Mouse (Mus musculus) left cerebral cortex, postnatal 10 days (tissue): Measurements from ENCODE around the gene Gm2431. TPM values are rescaled to one million over a fixed set of nuclear protein-coding genes. Genes with fewer than 3 reads are reported as not detected.
"Not testable (repeated sequence)": the region's sequence is repeated elsewhere in the genome, so short reads cannot be mapped to it uniquely, and the experiment has no call there.

Experiments
- DNase-seq, 2 experiments: peaks; one replicate each; pipeline ENCODE4 v3.0.0; 2021 to 2022; ENCODE audit warnings: low spot score in 2 of 2, mixed read lengths in 1 of 2; ENCODE audit errors: extremely low spot score in 1 of 2
- intact Hi-C: fragments of 180-260 bp; cut with DNase I; formaldehyde crosslinking; loops from one replicate; pipeline ENCODE4 v1.15.1; 2025
- total RNA-seq, 2 experiments: library from RNA; stranded (reverse); gene quantifications; 2 replicates each; pipeline ENCODE4 v1.2.3; 2021

The Gm2431 gene
- total RNA-seq: not detected

DNA sequence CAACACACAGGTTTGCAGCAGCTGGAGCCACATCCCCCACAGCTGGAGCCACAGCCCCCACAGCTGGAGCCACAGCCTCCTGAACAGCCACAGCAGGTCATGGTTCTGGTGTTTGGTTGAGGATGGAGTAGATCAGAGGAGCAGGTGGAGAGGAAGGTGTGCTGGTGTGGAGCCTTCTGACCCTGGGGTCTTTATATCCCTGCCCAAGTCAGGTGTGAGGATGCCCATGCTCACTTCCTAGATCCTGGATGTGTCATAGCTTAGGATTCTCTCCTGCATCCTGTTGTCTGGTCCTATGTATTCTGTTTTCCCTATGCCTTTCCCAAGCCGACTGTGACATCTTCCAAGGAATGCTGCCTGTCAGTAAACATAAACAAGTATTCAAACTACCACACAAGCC is at the start of gene Gm2431:
Gene Gm2431 (minus strand): TSS at position 101 of the 400 bp plus-strand sequence.
- DNase-seq, intact Hi-C loops: not testable (repeated sequence)

- DNase-seq, intact Hi-C loops: not testable (repeated sequence)
Measured at GRCm38 (mm10) chr7:142303929-142304328, 45.8 kb upstream of the Gm2431 start.

DNA sequence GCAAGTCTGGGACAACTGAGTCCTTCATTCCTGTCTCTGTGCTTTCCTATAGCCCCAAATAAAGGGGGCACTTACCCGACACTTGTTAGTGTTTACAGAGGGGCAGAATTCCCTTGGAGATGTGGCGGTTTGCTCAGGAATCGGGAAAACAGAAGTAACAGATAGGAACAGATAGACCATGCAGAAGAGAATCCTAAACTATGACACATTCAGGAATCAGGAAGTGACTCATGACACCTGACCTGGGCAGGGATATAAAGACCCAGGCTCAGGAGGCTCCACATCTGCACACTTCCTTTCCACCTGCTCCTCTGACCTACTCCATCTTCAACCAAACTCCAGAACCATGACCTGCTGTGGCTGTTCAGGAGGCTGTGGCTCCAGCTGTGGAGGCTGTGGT is 45.1 kb upstream of the Gm2431 start, which contains the start of gene Krtap5-4:
Gene Krtap5-4 (plus strand): TSS at position 301 of the 400 bp plus-strand sequence.
- intact Hi-C loops: no loop called here
- DNase-seq: no peak

DNA sequence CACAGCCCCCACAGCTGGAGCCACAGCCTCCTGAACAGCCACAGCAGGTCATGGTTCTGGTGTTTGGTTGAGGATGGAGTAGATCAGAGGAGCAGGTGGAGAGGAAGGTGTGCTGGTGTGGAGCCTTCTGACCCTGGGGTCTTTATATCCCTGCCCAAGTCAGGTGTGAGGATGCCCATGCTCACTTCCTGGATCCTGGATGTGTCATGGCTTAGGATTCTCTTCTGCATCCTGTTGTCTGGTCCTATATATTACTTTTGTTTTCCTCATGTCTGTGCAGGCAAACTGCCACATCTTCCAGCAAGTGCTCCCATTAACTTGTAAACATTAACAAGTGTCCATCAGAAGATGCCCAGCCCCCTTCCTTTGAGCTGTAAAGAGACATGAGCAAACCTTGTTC is 38.9 kb upstream of the Gm2431 start, which contains the start of gene Krtap5-1:
Gene Krtap5-1 (minus strand): TSS at position 101 of the 400 bp plus-strand sequence.
- intact Hi-C loops, DNase-seq: not testable (repeated sequence)

DNA sequence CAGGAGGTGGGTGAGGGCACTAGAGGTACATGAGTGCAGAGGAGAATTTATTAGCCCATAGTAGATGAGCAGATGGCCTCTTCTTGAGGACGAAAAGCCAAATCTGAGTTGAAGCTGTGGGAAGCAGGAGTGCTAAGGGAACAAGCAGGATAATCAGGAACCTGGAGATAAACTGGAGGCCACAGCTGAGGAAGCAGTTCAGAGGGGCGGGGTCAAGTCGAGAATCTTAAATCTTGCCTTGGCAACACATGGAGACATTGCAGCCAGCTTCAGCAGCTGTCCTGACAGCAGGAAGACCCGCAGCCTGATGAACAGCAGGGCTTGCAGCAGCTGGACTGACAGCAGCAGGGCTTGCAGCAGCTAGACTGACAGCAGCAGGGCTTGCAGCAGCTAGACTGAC is 38.0 kb upstream of the Gm2431 start:
- DNase-seq, intact Hi-C loops: not testable (repeated sequence)

DNA sequence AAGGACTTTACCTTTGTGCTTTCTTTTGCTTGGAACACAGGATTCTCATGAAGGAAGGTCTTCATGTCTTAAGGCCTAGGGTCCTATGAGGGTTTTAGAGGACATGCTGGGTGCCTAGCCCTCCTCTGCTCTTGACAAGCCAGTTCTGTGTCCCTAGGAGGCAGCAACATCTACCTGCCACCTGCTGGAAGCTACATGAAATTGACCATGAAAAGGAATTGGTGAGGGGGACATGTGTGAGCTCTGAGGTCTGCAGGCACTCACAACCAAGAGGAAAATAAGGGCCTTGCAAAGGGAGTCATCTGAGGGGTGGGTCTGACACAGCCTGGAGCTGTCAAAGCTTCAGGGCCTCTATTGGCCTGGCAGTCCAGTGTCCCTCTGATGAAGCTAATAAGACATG is 37.3 kb upstream of the Gm2431 start:
- DNase-seq: no peak
- intact Hi-C loops: no loop called here

DNA sequence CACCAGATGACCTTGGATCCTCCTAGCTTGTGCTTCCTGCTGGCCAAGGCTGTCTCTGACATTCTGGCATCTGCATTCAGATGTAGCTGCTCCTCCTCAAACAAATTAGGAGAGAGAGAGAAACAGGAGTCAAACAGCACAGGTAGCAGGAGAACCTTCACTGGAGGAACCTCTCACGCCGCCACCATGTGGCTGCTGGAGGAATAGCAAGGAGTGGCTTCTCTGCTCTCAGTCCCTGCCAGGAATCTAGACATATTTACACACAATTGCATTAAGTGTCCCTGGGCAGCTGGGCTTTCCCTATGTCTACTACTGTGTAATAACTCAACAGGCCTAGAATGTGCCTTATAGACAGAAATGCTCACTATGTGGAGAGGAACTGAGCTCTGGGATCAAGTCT is 35.7 kb upstream of the Gm2431 start:
- DNase-seq: not testable (repeated sequence)
- intact Hi-C loops: loop anchor here (1.0 kb wide), 1 partner anchor 16 kb away; no protein-coding TSS in a partner anchor

DNA sequence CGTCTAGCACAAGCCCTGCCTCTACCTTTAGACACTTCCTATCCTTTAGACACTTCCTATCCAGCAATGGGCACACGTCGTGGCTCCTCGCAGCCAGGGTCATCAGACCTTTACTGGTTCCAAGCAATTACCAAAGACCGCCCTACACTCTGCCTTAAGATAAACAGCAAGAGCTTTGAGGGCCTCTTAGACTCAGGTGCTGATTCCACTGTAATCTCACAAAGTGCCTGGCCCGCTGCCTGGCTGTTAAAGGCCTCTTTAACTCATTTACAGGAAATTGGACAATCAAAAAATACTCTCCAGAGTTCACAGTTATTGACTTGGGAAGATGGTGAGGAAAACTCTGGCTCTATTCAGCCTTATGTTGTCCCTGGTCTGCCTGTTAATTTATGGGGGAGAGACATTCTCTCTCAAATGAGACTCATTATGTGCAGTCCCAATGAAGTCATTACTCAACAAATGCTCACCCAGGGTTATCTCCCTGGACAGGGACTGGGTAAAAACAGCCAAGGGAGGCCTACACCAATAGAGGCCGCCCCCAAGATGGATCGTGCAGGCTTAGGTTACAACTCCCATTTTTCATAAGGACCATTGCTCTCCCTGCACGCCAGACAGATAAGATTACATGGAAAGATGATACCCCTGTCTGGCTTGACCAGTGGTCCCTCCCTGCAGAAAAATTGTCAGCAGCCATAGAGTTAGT is 27.9 kb upstream of the Gm2431 start:
- DNase-seq, intact Hi-C loops: not testable (repeated sequence)

GRCm38 (mm10) chr7:142285130-142285835 is 27.1 kb upstream of the Gm2431 start:
- DNase-seq: peak; percentile 20 to 45
- intact Hi-C loops: no loop called here

DNA sequence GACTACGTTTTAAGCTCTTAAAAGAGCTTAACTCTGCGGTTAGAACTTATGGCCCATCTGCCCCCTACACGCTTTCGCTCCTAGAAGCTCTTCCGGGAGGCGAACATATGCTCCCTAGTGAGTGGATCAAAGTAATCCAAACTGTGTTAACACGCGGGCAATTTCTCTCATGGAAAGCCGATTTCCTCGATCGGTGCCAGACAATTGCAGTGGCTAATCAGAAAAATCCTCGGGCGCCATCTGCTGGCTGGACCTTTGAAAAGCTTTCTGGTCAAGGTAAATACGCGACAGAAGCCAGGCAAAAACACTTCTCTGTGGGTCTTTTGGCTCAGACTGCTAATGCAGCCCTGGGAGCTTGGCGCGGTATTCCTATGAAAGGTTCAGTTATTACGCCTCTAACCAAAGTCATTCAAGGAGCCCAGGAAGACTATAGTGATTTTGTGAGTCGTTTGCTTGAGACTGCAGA is 26.5 kb upstream of the Gm2431 start:
- intact Hi-C loops: no loop called here
- DNase-seq: peak; percentile 90 to 93

- intact Hi-C loops: no loop called here
Measured at GRCm38 (mm10) chr7:142284023-142284591, 26.0 kb upstream of the Gm2431 start.

DNA sequence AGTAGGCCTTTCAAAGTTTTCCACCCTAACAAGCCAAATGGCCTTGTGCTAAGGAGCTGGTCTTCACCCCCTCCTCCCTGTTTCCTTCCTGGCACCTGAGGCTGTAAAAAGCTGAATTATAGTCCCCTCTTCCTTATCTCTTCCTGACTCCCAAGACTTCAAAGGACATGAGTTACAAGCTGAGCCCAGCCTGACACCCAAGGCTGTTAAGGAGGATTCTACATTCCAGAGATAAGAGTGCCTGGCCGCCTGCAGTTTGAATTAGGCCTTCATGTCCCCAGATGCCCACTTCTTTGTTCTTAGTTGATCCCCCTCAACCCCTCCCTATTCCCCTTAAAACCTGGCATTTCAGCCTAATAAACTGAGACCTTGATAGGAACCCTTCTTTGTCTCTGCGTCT is 24.7 kb upstream of the Gm2431 start:
- intact Hi-C loops, DNase-seq: not testable (repeated sequence)

More at GRCm38 (mm10) chr7:142284023-142284591, 26.0 kb upstream of the Gm2431 start:
- peak; percentile 16 to 70 for DNase-seq

DNA sequence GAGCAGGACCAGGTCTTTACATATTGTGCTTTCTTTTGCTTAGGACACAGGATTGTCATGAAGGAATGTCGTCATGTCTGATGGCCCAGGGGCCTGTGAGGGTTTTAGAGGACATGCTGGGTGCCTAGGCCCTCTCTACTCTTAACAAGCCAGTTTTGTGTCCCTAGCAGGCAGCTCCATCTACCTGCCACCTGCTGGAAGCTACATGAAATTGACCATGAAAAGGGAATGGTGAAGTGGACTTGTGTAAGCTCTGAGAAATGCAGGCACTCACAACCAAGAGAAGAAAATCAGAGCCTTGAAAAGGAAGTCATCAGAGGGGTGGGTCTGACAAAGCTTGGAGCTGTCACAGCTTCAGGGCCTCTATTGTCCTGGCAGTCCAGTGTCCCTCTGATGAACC is 21.1 kb upstream of the Gm2431 start:
- intact Hi-C loops: not testable (repeated sequence)

GRCm38 (mm10) chr7:142278183-142278582 is 20.0 kb upstream of the Gm2431 start:
- peak; percentile 39 to 79 for DNase-seq
- intact Hi-C loops: loop anchor here (1.0 kb wide), 1 partner anchor 15 kb away; no protein-coding TSS in a partner anchor

More for the DNA sequence above, 21.1 kb upstream of the Gm2431 start:
- DNase-seq: not testable (repeated sequence)

DNA sequence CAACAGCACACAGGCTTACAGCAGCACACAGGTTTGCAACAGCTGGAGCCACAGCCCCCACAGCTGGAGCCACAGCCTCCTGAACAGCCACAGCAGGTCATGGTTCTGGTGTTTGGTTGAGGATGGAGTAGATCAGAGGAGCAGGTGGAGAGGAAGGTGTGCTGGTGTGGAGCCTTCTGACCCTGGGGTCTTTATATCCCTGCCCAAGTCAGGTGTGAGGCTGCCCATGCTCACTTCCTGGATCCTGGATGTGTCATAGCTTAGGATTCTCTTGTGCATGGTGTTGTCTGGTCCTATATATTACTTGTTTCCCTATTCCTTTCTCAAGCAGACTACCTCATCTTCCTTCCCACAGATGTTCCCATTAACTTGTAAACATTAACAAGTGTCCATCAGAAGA is 16.1 kb upstream of the Gm2431 start, which contains the start of gene Gm4559:
Gene Gm4559 (minus strand): TSS at position 101 of the 400 bp plus-strand sequence.
- intact Hi-C loops, DNase-seq: not testable (repeated sequence)

- intact Hi-C loops: no loop called here
- peak; percentile 8 to 42 for DNase-seq
Measured at GRCm38 (mm10) chr7:142255517-142255916, 2.6 kb downstream of the Gm2431 start.

DNA sequence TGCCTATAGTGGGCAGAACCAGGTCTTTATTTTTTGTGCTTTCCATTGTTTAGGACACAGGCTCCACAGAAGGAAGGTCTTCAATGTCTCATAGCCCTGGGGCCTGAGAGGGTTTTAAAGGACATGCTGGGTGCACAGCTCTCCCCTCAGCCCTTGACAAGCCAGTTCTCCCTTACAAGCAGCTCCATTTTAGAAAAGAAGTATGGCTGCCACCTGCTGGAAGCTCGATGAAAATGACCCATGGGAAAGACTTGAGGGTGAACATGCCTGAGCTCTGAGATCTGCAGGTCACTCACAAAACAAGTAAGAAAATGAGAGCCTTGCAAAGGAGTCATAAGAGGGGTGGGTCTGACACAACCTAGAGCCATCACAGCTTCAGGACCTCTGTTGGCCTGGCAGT is 8.3 kb downstream of the Gm2431 start:
- intact Hi-C loops: loop anchor here (5.0 kb wide), 1 partner anchor 103 kb away; no protein-coding TSS in a partner anchor
- peak; percentile 3 to 46 for DNase-seq

GRCm38 (mm10) chr7:142240978-142241377 is 17.2 kb downstream of the Gm2431 start, which contains the start of gene Gm40460:
Gene Gm40460, minus strand, starts transcription at chr7:142241078.
- intact Hi-C loops: no loop called here
- DNase-seq: no peak

DNA sequence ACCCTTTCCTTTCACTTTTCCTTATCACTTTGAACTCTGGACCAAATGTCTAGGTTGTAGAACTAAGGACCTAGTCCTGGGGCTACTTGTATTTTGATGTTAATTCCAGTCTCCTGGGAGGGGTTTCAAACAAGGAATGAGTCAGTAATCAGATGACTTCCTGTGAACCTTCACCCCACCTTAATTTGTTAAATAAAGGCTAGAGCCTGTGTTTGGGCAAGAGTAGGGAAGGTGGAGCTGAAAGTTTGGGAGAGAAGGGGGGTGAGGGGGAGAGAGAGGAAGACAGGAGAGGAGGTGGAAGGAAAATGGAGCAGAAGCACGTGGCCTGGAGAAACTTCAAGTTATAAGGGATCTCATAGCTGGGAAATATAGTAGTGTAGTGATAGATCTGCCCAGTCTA is 26.6 kb downstream of the Gm2431 start:
- intact Hi-C loops: no loop called here

More for the DNA sequence above, 26.6 kb downstream of the Gm2431 start:
- no peak for DNase-seq
